In the genomic region with DNA sequence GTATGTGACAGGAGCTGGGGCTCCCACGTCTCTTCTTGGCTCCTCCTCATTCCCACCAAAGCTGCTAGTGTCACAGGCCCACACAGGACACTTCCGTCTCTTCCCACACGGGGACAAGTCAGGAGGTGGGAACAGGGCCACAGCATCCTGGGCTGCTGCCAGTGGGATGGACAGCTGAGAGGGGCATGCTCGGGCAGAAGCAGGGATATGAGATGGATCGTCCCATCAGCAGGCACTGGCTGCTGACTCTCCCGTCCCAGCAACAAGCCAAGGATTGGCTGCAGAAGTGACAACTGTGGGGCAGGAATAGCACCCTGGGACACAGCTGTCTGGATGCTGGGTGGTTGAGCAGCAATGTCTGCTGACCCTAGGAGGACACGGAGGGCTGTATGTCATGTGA, we compare ENCODE assay signal across 14 mouse cellular contexts. TPM values are rescaled to one million over a fixed set of nuclear protein-coding genes. Genes with fewer than 3 reads are reported as not detected.
DNase-seq lines count a peak whose midpoint lies in the region; ATAC-seq and TF ChIP-seq lines count a peak whose summit lies in the region.
"Had no signal": no experiment of that assay in that cellular context is flagged by ENCODE, and none has a peak within 500 bp of the region (broad histone marks: within the 10 kb centered on the region; RNA-seq: fewer than 3 reads in every experiment).

No protein-coding gene starts in this region.

- intact Hi-C loops in gastrocnemius, postnatal 36 days (cut with DNase I): no loop called here

- H3K27me3 ChIP-seq in hindbrain, postnatal 0 days (ENCODE audit: insufficient read depth, low read length): no peaks in the 10 kb centered on the region
- no peaks in the 10 kb centered on the region for H3K27me3 ChIP-seq in hindbrain, embryonic 10.5 days (ENCODE audit: insufficient read depth, poor library complexity, severe bottlenecking)
- no peaks in the 10 kb centered on the region for H3K27me3 ChIP-seq in stomach, postnatal 0 days (ENCODE audit: control insufficient read depth, insufficient read depth, low read length)
- H3K27me3 ChIP-seq in forebrain, embryonic 12.5 days: no peaks in the 10 kb centered on the region
- H3K27me3 ChIP-seq: hindbrain, embryonic 12.5 days had no signal

- WGBS in hindbrain, postnatal 0 days: 66% methylated on average over 7 of the region's 7 CpGs
- 91% methylated on average over 7 of the region's 7 CpGs for WGBS in hindbrain, embryonic 10.5 days
- WGBS in stomach, postnatal 0 days: 68% methylated on average over 7 of the region's 7 CpGs
- WGBS in forebrain, embryonic 12.5 days: 86% methylated on average over 7 of the region's 7 CpGs

- no peak for TF ChIP-seq CTCF in hindbrain, postnatal 0 days (IDR thresholded peaks at IDR 0.05; ENCODE audit: low read depth)
- no peak for TF ChIP-seq CTCF in stomach, postnatal 0 days (IDR thresholded peaks at IDR 0.05; ENCODE audit: low read depth)

- H3K9ac ChIP-seq in hindbrain, postnatal 0 days (replicated peaks; ENCODE audit: low read length): no peak overlapping the region
- no peak overlapping the region for H3K9ac ChIP-seq in stomach, postnatal 0 days (ENCODE audit: low read length)
- no peak overlapping the region for H3K9ac ChIP-seq in forebrain, embryonic 12.5 days
- H3K9ac ChIP-seq: hindbrain, embryonic 12.5 days had no signal

- DNase-seq in hindbrain, postnatal 0 days (ENCODE audit: low spot score): no peak
- DNase-seq in hindbrain, embryonic 10.5 days (ENCODE audit: low spot score): no peak
- peak; percentile 60 for DNase-seq in brain, adult 2 months (ENCODE audit: low read depth, low spot score)
- peak; percentile 51 to 63 for DNase-seq in cerebellum, postnatal 36 days
- DNase-seq in gastrocnemius, postnatal 36 days: peak; percentile 61 to 65
- no peak for DNase-seq in adrenal gland, adult 2 months
- no peak for DNase-seq in stomach, postnatal 0 days (ENCODE audit: low spot score)
- DNase-seq: adrenal gland, postnatal 14 days; kidney, postnatal 14 days; right cerebral cortex, postnatal 14 days had no signal

- no peak for TF ChIP-seq EP300 in stomach, postnatal 0 days (optimal IDR thresholded peaks at IDR 0.05)

- no peaks in the 10 kb centered on the region for H3K9me3 ChIP-seq in hindbrain, postnatal 0 days (ENCODE audit: low read length)
- no peaks in the 10 kb centered on the region; the same call in 1 of the 2 replicates for H3K9me3 ChIP-seq in hindbrain, embryonic 10.5 days
- no peaks in the 10 kb centered on the region for H3K9me3 ChIP-seq in stomach, postnatal 0 days (ENCODE audit: control insufficient read depth, low read length)
- no peaks in the 10 kb centered on the region for H3K9me3 ChIP-seq in forebrain, embryonic 12.5 days
- H3K9me3 ChIP-seq: G1E; hindbrain, embryonic 12.5 days had no signal

- H3K4me3 ChIP-seq in hindbrain, postnatal 0 days (ENCODE audit: low read length): no peak overlapping the region
- H3K4me3 ChIP-seq in hindbrain, embryonic 10.5 days: no peak overlapping the region
- H3K4me3 ChIP-seq in stomach, postnatal 0 days (ENCODE audit: low read depth, low read length): no peak overlapping the region
- no peak overlapping the region for H3K4me3 ChIP-seq in forebrain, embryonic 12.5 days (replicated peaks)
- H3K4me3 ChIP-seq: hindbrain, embryonic 12.5 days had no signal

- no peak overlapping the region for H3K4me2 ChIP-seq in hindbrain, postnatal 0 days (ENCODE audit: low read depth, low read length)
- no peak overlapping the region for H3K4me2 ChIP-seq in stomach, postnatal 0 days (replicated peaks; ENCODE audit: low read depth)
- H3K4me2 ChIP-seq in forebrain, embryonic 12.5 days: no peak overlapping the region
- H3K4me2 ChIP-seq: hindbrain, embryonic 12.5 days had no signal

- H3K4me1 ChIP-seq in hindbrain, postnatal 0 days (ENCODE audit: insufficient read depth, low read length): peaks cover 7% of the 10 kb centered on the region; the same call in 1 of the 2 replicates
- peaks cover 18% of the 10 kb centered on the region for H3K4me1 ChIP-seq in hindbrain, embryonic 10.5 days (replicated peaks)
- no peaks in the 10 kb centered on the region for H3K4me1 ChIP-seq in stomach, postnatal 0 days (replicated peaks; ENCODE audit: control insufficient read depth, insufficient read depth)
- H3K4me1 ChIP-seq in forebrain, embryonic 12.5 days: peaks cover 11% of the 10 kb centered on the region

- H3K36me3 ChIP-seq in hindbrain, postnatal 0 days (ENCODE audit: insufficient read depth, low read length): no peaks in the 10 kb centered on the region
- H3K36me3 ChIP-seq in hindbrain, embryonic 10.5 days: no peaks in the 10 kb centered on the region
- H3K36me3 ChIP-seq in stomach, postnatal 0 days (ENCODE audit: control insufficient read depth, insufficient read depth, low read length): no peaks in the 10 kb centered on the region
- H3K36me3 ChIP-seq in forebrain, embryonic 12.5 days (replicated peaks): no peaks in the 10 kb centered on the region
- H3K36me3 ChIP-seq: G1E; hindbrain, embryonic 12.5 days had no signal

- peak; percentile 18; the same call in 1 of the 2 replicates for ATAC-seq in hindbrain, postnatal 0 days
- ATAC-seq in stomach, postnatal 0 days (ENCODE audit: low FRiP score, low TSS enrichment): no peak
- no peak for ATAC-seq in forebrain, embryonic 12.5 days (ENCODE audit: low FRiP score)
- ATAC-seq: intestine, embryonic 16.5 days had no signal

- no peak overlapping the region for H3K27ac ChIP-seq in hindbrain, postnatal 0 days
- H3K27ac ChIP-seq in hindbrain, embryonic 10.5 days: no peak overlapping the region
- no peak overlapping the region for H3K27ac ChIP-seq in stomach, postnatal 0 days (replicated peaks)
- no peak overlapping the region for H3K27ac ChIP-seq in forebrain, embryonic 12.5 days
- H3K27ac ChIP-seq: hindbrain, embryonic 12.5 days had no signal

RNA-seq across cellular contexts. Expression of a gene that starts 29.0 kb away (rescaled TPM):
- total RNA-seq in hindbrain, postnatal 0 days (2014; rRNA removed): 188 and 212 TPM in 2 replicates
- polyA plus RNA-seq in hindbrain, postnatal 0 days (2015; fragmentation: Nextera tagmentation; extraction: Ambion mirVana): 160 and 165 TPM in 2 replicates
- 1.8 and 3.6 TPM in 2 replicates for polyA plus RNA-seq in hindbrain, embryonic 10.5 days (2016; fragmentation: Nextera tagmentation; extraction: Ambion mirVana)
- total RNA-seq in gastrocnemius, postnatal 36 days (2021): 100 to 1,000 TPM in 1 of 2 experiments, 10 to 100 TPM in 1; 95.5 to 115 TPM
- total RNA-seq in adrenal gland, adult 2 months (2021): 10 to 100 TPM; 11.1 to 16.2 TPM
- polyA plus RNA-seq in adrenal gland, adult 2 months (2012; rRNA removed): 10.2 and 12.0 TPM in 2 replicates
- polyA plus RNA-seq in stomach, postnatal 0 days (2015; fragmentation: Nextera tagmentation; extraction: Ambion mirVana): 4.0 and 4.2 TPM in 2 replicates
- 11.0 and 11.7 TPM in 2 replicates for polyA plus RNA-seq in forebrain, embryonic 12.5 days (2016; fragmentation: Nextera tagmentation; extraction: Ambion mirVana)
- polyA plus RNA-seq: G1E had no signal

Comparison
In these comparisons a context has a peak if more than half of its experiments do, and no peak if none do; other contexts are left out.
1. RNA of a gene that starts 29.0 kb away (polyA plus RNA-seq): 160 to 165 TPM in hindbrain, postnatal 0 days; 11.0 to 11.7 TPM in forebrain, embryonic 12.5 days, 10.2 to 12.0 TPM in adrenal gland, adult 2 months, 4.0 to 4.2 TPM in stomach, postnatal 0 days and 1.8 to 3.6 TPM in hindbrain, embryonic 10.5 days; every median in the first group is over 10 times any median in the second.
2. DNase-seq: peak in brain, adult 2 months (single experiment), cerebellum, postnatal 36 days (2 of 2) and gastrocnemius, postnatal 36 days (2 of 2); none in hindbrain, postnatal 0 days (single experiment), hindbrain, embryonic 10.5 days (single experiment), adrenal gland, adult 2 months (single experiment) and stomach, postnatal 0 days (single experiment).